ENCODE assay signal across 18 mouse cellular contexts in genomic region chr7:81114555-81114954, GRCm38 (mm10). TPM values are rescaled to one million over a fixed set of nuclear protein-coding genes. Genes with fewer than 3 reads are reported as not detected.
A peak's percentile ranks its signal among the peaks of the same experiment; 100 is the strongest.
DNase-seq lines count a peak whose midpoint lies in the region; ATAC-seq and TF ChIP-seq lines count a peak whose summit lies in the region.
"Had no signal": no experiment of that assay in that cellular context is flagged by ENCODE, and none has a peak within 500 bp of the region (broad histone marks: within the 10 kb centered on the region; RNA-seq: fewer than 3 reads in every experiment).

TSS of gene Slc28a1 (plus strand) at chr7:81114799.

- TF ChIP-seq CTCF in intestine, postnatal 0 days (IDR thresholded peaks at IDR 0.05; ENCODE audit: low read depth): no peak
- TF ChIP-seq CTCF in small intestine, adult 2 months (IDR thresholded peaks at IDR 0.05; ENCODE audit: extremely low read depth, insufficient read length, insufficient replicate concordance, low read depth, low read length): no peak

- peaks cover 8% of the 10 kb centered on the region; the same call in 1 of the 2 replicates for H3K4me1 ChIP-seq in liver, embryonic 12.5 days
- no peaks in the 10 kb centered on the region for H3K4me1 ChIP-seq in intestine, postnatal 0 days (replicated peaks; ENCODE audit: control insufficient read depth, insufficient read depth, low read length)
- peaks cover 28% of the 10 kb centered on the region; the same call in 1 of the 2 replicates for H3K4me1 ChIP-seq in small intestine, adult 2 months (ENCODE audit: control insufficient read depth, insufficient read depth, insufficient read length, low read length)
- no peaks in the 10 kb centered on the region for H3K4me1 ChIP-seq in forebrain, embryonic 13.5 days
- H3K4me1 ChIP-seq: forebrain, embryonic 15.5 days had no signal

- H3K9me3 ChIP-seq in liver, embryonic 12.5 days (replicated peaks): no peaks in the 10 kb centered on the region
- H3K9me3 ChIP-seq in intestine, postnatal 0 days (ENCODE audit: control insufficient read depth): no peaks in the 10 kb centered on the region
- H3K9me3 ChIP-seq in forebrain, embryonic 13.5 days (replicated peaks): no peaks in the 10 kb centered on the region
- H3K9me3 ChIP-seq: forebrain, embryonic 15.5 days; limb, embryonic 15.5 days had no signal

- no peak within 1 kb of the TSS for H3K9ac ChIP-seq in liver, embryonic 12.5 days
- H3K9ac ChIP-seq in intestine, postnatal 0 days (ENCODE audit: low read depth, low read length): no peak within 1 kb of the TSS
- H3K9ac ChIP-seq in forebrain, embryonic 13.5 days: no peak within 1 kb of the TSS
- H3K9ac ChIP-seq: forebrain, embryonic 15.5 days; limb, embryonic 15.5 days had no signal

- no peak within 1 kb of the TSS for H3K4me3 ChIP-seq in liver, embryonic 12.5 days
- H3K4me3 ChIP-seq in intestine, postnatal 0 days (ENCODE audit: low read depth, low read length): no peak within 1 kb of the TSS
- H3K4me3 ChIP-seq in small intestine, adult 2 months (ENCODE audit: low read depth, low read length): peak within 1 kb of the TSS; percentile 52
- H3K4me3 ChIP-seq in forebrain, embryonic 13.5 days: no peak within 1 kb of the TSS
- H3K4me3 ChIP-seq: forebrain, embryonic 15.5 days; gastrocnemius, adult 2 months; heart, adult 2 months; limb, embryonic 15.5 days had no signal

- no peak within 1 kb of the TSS for H3K27ac ChIP-seq in liver, embryonic 12.5 days
- H3K27ac ChIP-seq in intestine, postnatal 0 days (ENCODE audit: low read depth, low read length): no peak within 1 kb of the TSS
- H3K27ac ChIP-seq in small intestine, adult 2 months (ENCODE audit: insufficient read depth, low read depth, low read length): peak within 1 kb of the TSS; percentile 80
- H3K27ac ChIP-seq in forebrain, embryonic 13.5 days: no peak within 1 kb of the TSS
- H3K27ac ChIP-seq: forebrain, embryonic 15.5 days; heart, adult 2 months; hindbrain, postnatal 0 days; limb, embryonic 15.5 days had no signal

- H3K4me2 ChIP-seq in liver, embryonic 12.5 days: no peak within 1 kb of the TSS
- H3K4me2 ChIP-seq in intestine, postnatal 0 days (replicated peaks; ENCODE audit: low read depth): no peak within 1 kb of the TSS
- no peak within 1 kb of the TSS for H3K4me2 ChIP-seq in forebrain, embryonic 13.5 days
- H3K4me2 ChIP-seq: forebrain, embryonic 15.5 days; limb, embryonic 15.5 days; midbrain, embryonic 11.5 days had no signal

- 65% methylated on average over 6 of the region's 6 CpGs for WGBS in liver, embryonic 12.5 days (ENCODE audit: insufficient replicate concordance)
- WGBS in intestine, postnatal 0 days: 50% methylated on average over 6 of the region's 6 CpGs
- WGBS in small intestine, adult 2 months: 42% methylated on average over 6 of the region's 6 CpGs
- WGBS in forebrain, embryonic 13.5 days: 70% methylated on average over 6 of the region's 6 CpGs

- no peaks in the 10 kb centered on the region for H3K36me3 ChIP-seq in liver, embryonic 12.5 days
- no peaks in the 10 kb centered on the region for H3K36me3 ChIP-seq in intestine, postnatal 0 days (ENCODE audit: control insufficient read depth, insufficient read depth)
- no peaks in the 10 kb centered on the region for H3K36me3 ChIP-seq in small intestine, adult 2 months (ENCODE audit: control insufficient read depth, insufficient read depth, low read length)
- no peaks in the 10 kb centered on the region for H3K36me3 ChIP-seq in forebrain, embryonic 13.5 days (ENCODE audit: poor library complexity, severe bottlenecking)
- H3K36me3 ChIP-seq: forebrain, embryonic 15.5 days; limb, embryonic 15.5 days had no signal

- peak; percentile 43 for DNase-seq in liver
- peak; percentile 80 for DNase-seq in kidney, postnatal 14 days
- DNase-seq: cerebellum, adult 11 months; gastrocnemius, adult 2 months; heart, adult 2 months; heart, postnatal 14 days; layer of hippocampus, adult 9-11 months; lung, postnatal 36 days had no signal

- H3K27me3 ChIP-seq in liver, embryonic 12.5 days (replicated peaks): peaks cover 16% of the 10 kb centered on the region; the same call in 1 of the 2 replicates
- no peaks in the 10 kb centered on the region for H3K27me3 ChIP-seq in intestine, postnatal 0 days (replicated peaks; ENCODE audit: control insufficient read depth, insufficient read depth, low read length)
- H3K27me3 ChIP-seq in small intestine, adult 2 months (ENCODE audit: control insufficient read depth, insufficient read depth, low read length): no peaks in the 10 kb centered on the region
- H3K27me3 ChIP-seq in forebrain, embryonic 13.5 days: no peaks in the 10 kb centered on the region
- H3K27me3 ChIP-seq: forebrain, embryonic 15.5 days; limb, embryonic 15.5 days had no signal

- no peak for ATAC-seq in liver, embryonic 12.5 days
- ATAC-seq in intestine, postnatal 0 days: 0 out of 2 replicates have a peak, but pooled peaks have one; percentile 20
- ATAC-seq in forebrain, embryonic 13.5 days: no peak
- no peak for ATAC-seq in CD4-positive, CD25-positive, alpha-beta regulatory T cell, adult 4 months
- ATAC-seq: forebrain, embryonic 15.5 days; hindbrain, postnatal 0 days had no signal

- TF ChIP-seq POLR2A in small intestine, adult 2 months (IDR thresholded peaks at IDR 0.05; ENCODE audit: low read depth, low read length): peak; percentile 49; the same call in 1 of the 2 replicates

RNA-seq across cellular contexts. Expression of gene Slc28a1, which starts in this region (rescaled TPM):
- 0.49 and 0.51 TPM in 2 replicates for polyA plus RNA-seq in liver, embryonic 12.5 days (2016; fragmentation: Nextera tagmentation; extraction: Ambion mirVana)
- polyA plus RNA-seq in intestine, postnatal 0 days (2015; fragmentation: Nextera tagmentation; extraction: Ambion mirVana): 0.59 and 1.0 TPM in 2 replicates
- polyA plus RNA-seq in small intestine, adult 2 months (2012; rRNA removed): 40.5 and 94.4 TPM in 2 replicates
- polyA plus RNA-seq in forebrain, embryonic 13.5 days (2015; fragmentation: Nextera tagmentation; extraction: Ambion mirVana): not detected in 2 replicates
- not detected for polyA plus RNA-seq in CD4-positive, CD25-positive, alpha-beta regulatory T cell, adult 4 months (2017; shearing (Covaris generic))
- polyA plus RNA-seq: forebrain, embryonic 15.5 days; neural tube, embryonic 14.5 days had no signal

Comparison
In these comparisons a context has a peak if more than half of its experiments do, and no peak if none do; other contexts are left out.
1. RNA of gene Slc28a1 (polyA plus RNA-seq): 40.5 to 94.4 TPM in small intestine, adult 2 months; 0.59 to 1.0 TPM in intestine, postnatal 0 days, 0.49 to 0.51 TPM in liver, embryonic 12.5 days, not detected in forebrain, embryonic 13.5 days and not detected in CD4-positive, CD25-positive, alpha-beta regulatory T cell, adult 4 months; every median in the first group is over 10 times any median in the second.